Mouse (Mus musculus): Measurements from ENCODE around the gene Trim31.

GRCm38 (mm10) chr17:36952631-36953030 lies 54.7 kb downstream of the Trim31 start:
- TF ChIP-seq CEBPB (IDR thresholded peaks at IDR 0.05; ENCODE audit: insufficient read depth, poor library complexity, severe bottlenecking) (no peak), E2F4 (IDR thresholded peaks at IDR 0.05; ENCODE audit: insufficient read depth) (no peak), MAX (IDR thresholded peaks at IDR 0.05; ENCODE audit: low read depth) (no peak), POLR2A (IDR thresholded peaks at IDR 0.05; ENCODE audit: insufficient read length, low read depth) (no peak), MYOD1 (IDR thresholded peaks at IDR 0.05; ENCODE audit: control insufficient read depth in 1 of 3, insufficient read length in 2 of 3, low read depth in 2 of 3) (no peak), USF1 (IDR thresholded peaks at IDR 0.05; ENCODE audit: low read depth) (no peak), TCF12 (IDR thresholded peaks at IDR 0.05; ENCODE audit: insufficient read depth, poor library complexity, severe bottlenecking) (no peak), TCF3 (IDR thresholded peaks at IDR 0.05; ENCODE audit: insufficient read length, low read depth) (no peak)

Data from myocyte (in vitro differentiated cells).